Mouse (Mus musculus): ENCODE data around the gene 4931400O07Rik. TPM values are rescaled to one million over a fixed set of nuclear protein-coding genes. Genes with fewer than 3 reads are reported as not detected.

Gene 4931400O07Rik
- not detected for polyA plus RNA-seq (2014; fragmentation: Illumina TruSeq; extraction: RNeasy Lipid Tissue Mini Kit (QIAGEN cat#74804); ENCODE audit: low read depth, low replicate concordance)

DNA sequence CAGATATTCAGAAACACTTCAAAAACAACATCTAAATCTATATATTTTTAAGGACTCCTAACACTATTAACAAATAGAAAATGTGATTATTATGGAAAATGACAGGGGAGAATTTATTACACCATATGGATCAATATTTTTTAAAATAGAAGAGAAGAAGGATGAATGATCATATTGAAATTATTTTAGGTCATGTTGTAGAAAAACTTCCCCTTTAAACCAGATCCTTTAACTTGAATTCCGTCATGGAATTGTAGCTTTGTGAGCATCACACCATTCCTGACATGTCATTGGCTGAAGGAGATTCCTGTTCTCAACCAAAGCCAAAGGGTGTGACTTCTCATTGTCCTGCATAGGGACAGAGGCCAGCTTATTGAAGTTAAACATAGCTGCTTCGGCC is at the start of gene 4931400O07Rik:
Gene 4931400O07Rik (plus strand): TSS at position 301 of the 400 bp plus-strand sequence.

Other genes starting within 250 kb of the 4931400O07Rik start
- not detected for gene 4933402E13Rik, start 184.5 kb upstream of the 4931400O07Rik start, polyA plus RNA-seq (2014; fragmentation: Illumina TruSeq; extraction: RNeasy Lipid Tissue Mini Kit (QIAGEN cat#74804); ENCODE audit: low read depth, low replicate concordance)